Mouse (Mus musculus) heart, postnatal 0 days (tissue): ENCODE results near the gene Tbc1d4.

Source experiments
- CTCF ChIP-seq: IDR thresholded peaks from 2 replicates; pipeline ENCODE4 v1.5.1; 2016; ENCODE audit warnings: antibody characterized with exemption, control low read depth, low read depth
- EP300 ChIP-seq: IDR thresholded peaks from 2 replicates; pipeline ENCODE4 v1.6.1; 2016; ENCODE audit warnings: antibody characterized with exemption, low read depth

DNA sequence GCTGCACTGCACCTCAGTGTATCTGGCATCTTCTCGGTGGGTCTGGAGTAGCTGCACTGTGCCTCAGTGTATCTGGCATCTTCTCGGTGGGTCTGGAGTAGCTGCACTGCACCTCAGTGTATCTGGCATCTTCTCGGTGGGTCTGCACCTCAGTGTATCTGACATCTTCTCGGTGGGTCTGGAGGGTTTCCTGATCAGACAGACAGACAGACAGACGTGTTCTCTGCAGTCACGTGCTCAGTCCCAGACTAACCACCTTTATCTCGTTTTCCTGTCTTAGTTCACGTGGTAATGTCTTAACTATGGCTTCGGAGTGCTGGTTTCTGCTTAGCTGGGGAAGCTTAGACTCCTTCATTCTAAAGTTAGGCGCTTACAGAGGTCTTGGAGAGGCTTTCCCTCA lies 47.3 kb upstream of the Tbc1d4 start:
- no peak for TF ChIP-seq CTCF
- no peak for TF ChIP-seq EP300
